Mouse (Mus musculus) bone marrow macrophage, adult 2 months (primary cell): ENCODE measurements around the gene Adora3. TPM values are rescaled to one million over a fixed set of nuclear protein-coding genes. Genes with fewer than 3 reads are reported as not detected.

Experiments used
- H3K27ac ChIP-seq: 2 replicates; pipeline ENCODE4 v1.5.1; 2012; ENCODE audit warnings: low read depth, low read length; ENCODE audit not compliant: insufficient read depth
- H3K4me1 ChIP-seq: 2 replicates; pipeline ENCODE4 v1.6.1; 2012; ENCODE audit warnings: low read length; ENCODE audit not compliant: control insufficient read depth, insufficient read depth
- H3K4me3 ChIP-seq: 2 replicates; pipeline ENCODE4 v1.5.1; 2012; ENCODE audit warnings: mild to moderate bottlenecking, low read length, moderate library complexity; ENCODE audit not compliant: insufficient read depth
- CTCF ChIP-seq: IDR thresholded peaks from 2 replicates; pipeline ENCODE4 v1.5.1; 2012; ENCODE audit warnings: low read depth, mild to moderate bottlenecking, low read length, moderate library complexity
- POLR2A ChIP-seq: IDR thresholded peaks from 2 replicates; pipeline ENCODE4 v1.6.1; 2012; ENCODE audit warnings: mild to moderate bottlenecking, low read depth, low read length, borderline replicate concordance
- polyA plus RNA-seq: library from polyadenylated mRNA; stranded (reverse); fragments of >200 nt; gene quantifications from 2 replicates; pipeline ENCODE4 v1.2.4, GENCODE M21; 2012; ENCODE audit not compliant: missing spikeins, insufficient read depth, insufficient read length

The Adora3 gene
- polyA plus RNA-seq, 1 experiment, result 2.7 TPM

- Histone ChIP-seq H3K27ac (peak overlapping the region; percentile 66), H3K4me1 (peaks cover 28% of the 10 kb centered on the region), H3K4me3 (no peak overlapping the region)
- no peak for TF ChIP-seq POLR2A
- no peak for TF ChIP-seq CTCF
Measured at GRCm38 (mm10) chr3:105839836-105840235, 30.8 kb upstream of the Adora3 start.

GRCm38 (mm10) chr3:105846294-105847069 is 24.2 kb upstream of the Adora3 start:
- no peak overlapping the region for H3K4me3 ChIP-seq
- TF ChIP-seq POLR2A (no peak), CTCF (no peak)
- no peak overlapping the region for H3K27ac ChIP-seq
- H3K4me1 ChIP-seq, result peaks cover 16% of the 10 kb centered on the region

DNA sequence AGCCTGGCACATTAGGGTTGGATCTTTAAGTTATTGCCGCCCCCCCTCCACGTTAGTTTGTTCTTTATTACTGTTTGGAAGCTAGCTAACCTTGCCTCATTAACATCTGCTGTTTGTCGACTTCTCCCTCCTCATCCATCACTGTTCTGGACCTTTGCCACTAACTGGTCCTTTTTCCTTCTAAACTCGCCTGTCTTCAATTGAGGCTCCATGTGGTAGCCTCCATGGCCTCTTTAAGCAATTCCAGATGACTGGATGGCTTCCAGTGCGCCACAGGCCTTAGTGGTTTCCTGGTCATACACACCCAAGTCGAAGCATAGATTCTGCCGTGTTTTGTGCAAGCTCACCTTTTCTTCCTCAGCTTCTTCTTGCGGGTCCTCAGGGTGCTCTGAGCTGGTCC is 16.9 kb upstream of the Adora3 start:
- TF ChIP-seq CTCF (no peak), POLR2A (no peak)
- Histone ChIP-seq H3K4me1 (peaks cover 14% of the 10 kb centered on the region), H3K27ac (no peak overlapping the region), H3K4me3 (no peak overlapping the region)

DNA sequence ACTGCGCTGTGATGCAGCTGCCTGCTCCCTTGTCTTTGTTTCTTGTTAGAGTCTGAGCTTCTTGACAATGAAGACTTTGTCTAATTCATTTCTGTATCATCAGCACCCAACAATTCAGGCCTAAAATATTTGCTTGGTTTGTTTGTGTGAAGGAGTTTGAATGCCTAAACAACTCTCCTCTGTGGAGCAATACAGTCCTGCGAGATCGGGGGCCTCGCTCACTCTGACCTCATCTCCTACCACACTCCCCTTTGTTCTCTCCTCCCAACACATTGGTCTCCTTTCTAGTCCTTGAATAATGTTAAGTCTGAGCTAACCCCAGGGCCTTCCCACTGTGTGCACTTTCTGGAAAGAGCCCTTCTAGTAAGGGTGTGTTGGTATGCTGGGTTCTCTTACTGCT is 15.9 kb upstream of the Adora3 start:
- peaks cover 12% of the 10 kb centered on the region for H3K4me1 ChIP-seq
- H3K4me3 ChIP-seq, result no peak overlapping the region
- TF ChIP-seq POLR2A, result no peak
- no peak for TF ChIP-seq CTCF
- H3K27ac ChIP-seq, result no peak overlapping the region

DNA sequence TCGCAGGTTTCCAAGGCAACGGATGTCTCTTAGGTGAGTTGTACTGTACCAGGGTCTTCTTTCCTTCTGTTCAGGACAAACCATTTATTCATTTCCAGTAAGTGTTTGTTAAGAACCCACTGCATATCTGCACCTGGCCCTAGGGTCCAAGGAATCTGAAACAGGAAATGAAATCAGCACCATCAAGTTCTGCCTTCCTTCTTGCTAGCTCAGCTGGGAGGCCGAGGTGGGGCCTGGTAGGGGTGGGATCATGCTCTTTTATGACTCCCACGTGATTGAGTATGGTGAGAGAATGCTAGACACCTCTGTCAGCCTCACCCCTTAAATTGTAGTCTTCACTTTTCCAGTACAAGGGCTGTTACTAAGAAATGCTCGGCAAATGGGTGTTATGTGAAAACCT is 13.1 kb upstream of the Adora3 start:
- TF ChIP-seq CTCF (no peak), POLR2A (no peak)
- Histone ChIP-seq H3K4me3 (no peak overlapping the region), H3K4me1 (peaks cover 18% of the 10 kb centered on the region), H3K27ac (no peak overlapping the region)

GRCm38 (mm10) chr3:105861747-105862366 is 8.8 kb upstream of the Adora3 start:
- no peak overlapping the region for H3K4me3 ChIP-seq
- no peak overlapping the region for H3K27ac ChIP-seq
- TF ChIP-seq POLR2A, result no peak
- peaks cover 33% of the 10 kb centered on the region for H3K4me1 ChIP-seq

- Histone ChIP-seq H3K4me1 (peaks cover 34% of the 10 kb centered on the region), H3K4me3 (no peak overlapping the region), H3K27ac (no peak overlapping the region)
- TF ChIP-seq POLR2A (no peak), CTCF (no peak)
Measured at GRCm38 (mm10) chr3:105864123-105864522, 6.5 kb upstream of the Adora3 start.

DNA sequence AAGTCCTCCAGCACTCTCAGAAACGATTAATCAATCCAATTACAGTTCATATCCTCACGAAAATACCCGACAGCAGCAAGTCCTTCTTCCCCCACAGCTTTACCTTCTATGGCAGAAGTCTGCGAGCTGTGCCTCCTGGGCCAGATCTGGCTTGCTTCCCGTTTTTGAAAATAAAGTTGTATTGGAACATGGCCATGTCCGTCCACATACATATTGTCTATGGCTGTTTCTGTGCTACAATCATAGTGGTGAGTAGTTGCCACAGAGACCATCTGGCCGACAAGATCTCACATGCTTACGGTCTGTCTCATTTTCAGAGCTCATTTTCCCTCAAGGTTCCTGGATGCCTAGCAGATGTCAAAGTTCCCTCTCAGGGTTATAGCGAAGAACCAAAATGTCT is 5.5 kb upstream of the Adora3 start:
- Histone ChIP-seq H3K4me1 (peaks cover 34% of the 10 kb centered on the region), H3K27ac (no peak overlapping the region), H3K4me3 (no peak overlapping the region)
- no peak for TF ChIP-seq CTCF
- TF ChIP-seq POLR2A, result no peak

GRCm38 (mm10) chr3:105868135-105868534 is 2.5 kb upstream of the Adora3 start:
- peaks cover 33% of the 10 kb centered on the region for H3K4me1 ChIP-seq
- no peak overlapping the region for H3K27ac ChIP-seq
- no peak overlapping the region for H3K4me3 ChIP-seq
- TF ChIP-seq POLR2A (no peak), CTCF (no peak)

DNA sequence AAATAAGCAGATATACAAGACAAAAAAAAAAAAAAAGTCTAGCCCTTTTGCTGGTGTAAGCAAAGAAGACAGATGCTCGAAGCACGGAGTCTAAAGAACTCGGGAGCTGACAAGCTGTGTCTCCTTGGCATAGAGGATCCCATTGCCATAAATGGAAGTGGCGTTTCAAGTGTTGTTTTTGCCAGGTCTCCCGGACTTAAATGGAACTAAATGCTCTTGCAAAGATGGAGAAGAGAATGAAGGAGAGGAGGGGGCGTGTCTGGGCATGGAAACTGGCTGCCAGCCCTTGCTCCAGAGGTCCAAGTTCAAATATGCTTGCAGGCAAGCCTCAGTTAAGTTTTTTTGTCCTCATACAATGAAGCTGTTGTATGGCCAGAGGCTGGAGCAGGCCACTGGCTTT is 1.4 kb downstream of the Adora3 start:
- Histone ChIP-seq H3K4me3 (no peak overlapping the region), H3K27ac (no peak overlapping the region), H3K4me1 (peaks cover 29% of the 10 kb centered on the region)

More for the DNA sequence above, 1.4 kb downstream of the Adora3 start:
- no peak for TF ChIP-seq CTCF
- TF ChIP-seq POLR2A, result no peak
